In genomic region chr10:14056584-14057451, GRCm38 (mm10) we compare ENCODE assay signal across 8 mouse cellular contexts.
DNase-seq lines count a peak whose midpoint lies in the region; ATAC-seq and TF ChIP-seq lines count a peak whose summit lies in the region.

No protein-coding gene starts in this region.

- TF ChIP-seq CTCF in heart, postnatal 0 days (IDR thresholded peaks at IDR 0.05; ENCODE audit: low read depth): no peak

- no peak overlapping the region for H3K4me2 ChIP-seq in heart, postnatal 0 days (ENCODE audit: low read depth, low read length)

- peaks cover 24% of the 10 kb centered on the region for H3K4me1 ChIP-seq in forebrain, embryonic 10.5 days
- peaks cover 36% of the 10 kb centered on the region for H3K4me1 ChIP-seq in heart, postnatal 0 days (ENCODE audit: control insufficient read depth, insufficient read depth)

- whole genome bisulfite sequencing in forebrain, embryonic 10.5 days: 32% methylated on average over 8 of the region's 8 CpGs
- WGBS in heart, postnatal 0 days: 36% methylated on average over 8 of the region's 8 CpGs

- peak overlapping the region; percentile 80 for H3K27ac ChIP-seq in forebrain, embryonic 10.5 days
- peak overlapping the region; percentile 77 for H3K27ac ChIP-seq in heart, postnatal 0 days (ENCODE audit: low read depth)

- H3K9me3 ChIP-seq in forebrain, embryonic 10.5 days: no peaks in the 10 kb centered on the region
- no peaks in the 10 kb centered on the region for H3K9me3 ChIP-seq in heart, postnatal 0 days (replicated peaks; ENCODE audit: control insufficient read depth, low read length)

- peak; percentile 88 for ATAC-seq in heart, postnatal 0 days (ENCODE audit: insufficient read depth, low read depth)

- no peaks in the 10 kb centered on the region for H3K27me3 ChIP-seq in forebrain, embryonic 10.5 days (ENCODE audit: poor library complexity, severe bottlenecking)
- H3K27me3 ChIP-seq in heart, postnatal 0 days (ENCODE audit: control insufficient read depth, insufficient read depth, low read length): no peaks in the 10 kb centered on the region

- H3K36me3 ChIP-seq in forebrain, embryonic 10.5 days (replicated peaks): no peaks in the 10 kb centered on the region
- H3K36me3 ChIP-seq in heart, postnatal 0 days (replicated peaks; ENCODE audit: control insufficient read depth, insufficient read depth, low read length): no peaks in the 10 kb centered on the region

- peak; percentile 53 for DNase-seq in layer of hippocampus, adult 11-12 months (ENCODE audit: low spot score)
- DNase-seq in layer of hippocampus, adult 9-11 months: no peak
- peak; percentile 84 for DNase-seq in adrenal gland, postnatal 25 days
- no peak for DNase-seq in forebrain, embryonic 10.5 days (ENCODE audit: extremely low spot score, low spot score)
- peak; percentile 63 for DNase-seq in heart, postnatal 0 days (ENCODE audit: low spot score)
- DNase-seq in kidney, postnatal 14 days: peak; percentile 85
- peak; percentile 42 for DNase-seq in neural tube, embryonic 10.5 days (ENCODE audit: extremely low spot score, low spot score)
- no peak for DNase-seq in frontal cortex, postnatal 25 days (ENCODE audit: low spot score in 2 of 2)

- H3K4me3 ChIP-seq in forebrain, embryonic 10.5 days: no peak overlapping the region
- H3K4me3 ChIP-seq in heart, postnatal 0 days (ENCODE audit: low read depth, low read length): no peak overlapping the region

- no peak overlapping the region for H3K9ac ChIP-seq in heart, postnatal 0 days (replicated peaks; ENCODE audit: low read depth, low read length)

- peak; percentile 49; the same call in 1 of the 2 replicates for TF ChIP-seq EP300 in heart, postnatal 0 days (IDR thresholded peaks at IDR 0.05; ENCODE audit: low read depth)

Comparison
In these comparisons a context has a peak if more than half of its experiments do, and no peak if none do; other contexts are left out.
1. DNase-seq: peak in layer of hippocampus, adult 11-12 months (single experiment), adrenal gland, postnatal 25 days (single experiment), heart, postnatal 0 days (single experiment), kidney, postnatal 14 days (single experiment) and neural tube, embryonic 10.5 days (single experiment); none in layer of hippocampus, adult 9-11 months (single experiment), forebrain, embryonic 10.5 days (single experiment) and frontal cortex, postnatal 25 days (0 of 2).